Mouse (Mus musculus): ENCODE data around the gene Grik4.

Gene Grik4

GRCm38 (mm10) chr9:42503709-42504108 lies 440.6 kb downstream of the Grik4 start:
- no peak for DNase-seq (ENCODE audit: low read depth, low spot score)

GRCm38 (mm10) chr9:42496296-42496695 lies 448.0 kb downstream of the Grik4 start:
- no peak for DNase-seq (ENCODE audit: low read depth, low spot score)

GRCm38 (mm10) chr9:42491780-42492179 lies 452.5 kb downstream of the Grik4 start:
- DNase-seq (ENCODE audit: low read depth, low spot score): no peak

- no peak for DNase-seq (ENCODE audit: low read depth, low spot score)
Observed at GRCm38 (mm10) chr9:42490589-42491382, 453.5 kb downstream of the Grik4 start.

GRCm38 (mm10) chr9:42488071-42488470 lies 456.2 kb downstream of the Grik4 start:
- DNase-seq (ENCODE audit: low read depth, low spot score): peak; percentile 76

- no peak for DNase-seq (ENCODE audit: low read depth, low spot score)
Observed at GRCm38 (mm10) chr9:42486913-42487312, 457.4 kb downstream of the Grik4 start.

GRCm38 (mm10) chr9:42484667-42485066 lies 459.6 kb downstream of the Grik4 start:
- no peak for DNase-seq (ENCODE audit: low read depth, low spot score)

GRCm38 (mm10) chr9:42482944-42483343 lies 461.3 kb downstream of the Grik4 start:
- no peak for DNase-seq (ENCODE audit: low read depth, low spot score)

- DNase-seq (ENCODE audit: low read depth, low spot score): no peak
Observed at GRCm38 (mm10) chr9:42476166-42476565, 468.1 kb downstream of the Grik4 start.

- no peak for DNase-seq (ENCODE audit: low read depth, low spot score)
Observed at GRCm38 (mm10) chr9:42474244-42474643, 470.0 kb downstream of the Grik4 start.

GRCm38 (mm10) chr9:42471921-42472747 lies 472.2 kb downstream of the Grik4 start:
- DNase-seq (ENCODE audit: low read depth, low spot score): peak; percentile 94

GRCm38 (mm10) chr9:42471214-42471613 lies 473.1 kb downstream of the Grik4 start:
- DNase-seq (ENCODE audit: low read depth, low spot score): peak; percentile 60

GRCm38 (mm10) chr9:42469323-42469722 lies 475.0 kb downstream of the Grik4 start:
- DNase-seq (ENCODE audit: low read depth, low spot score): peak; percentile 79

GRCm38 (mm10) chr9:42468360-42468759 lies 475.9 kb downstream of the Grik4 start:
- DNase-seq (ENCODE audit: low read depth, low spot score): no peak
